Mouse (Mus musculus) R1 (cell line): Measurements from ENCODE around the gene Rnf10.

Experiments
- DNase-seq: peaks from one replicate; pipeline ENCODE4 v3.0.0-alpha.2; 2018; ENCODE audit warnings: low read depth, low spot score

Rnf10 gene

GRCm38 (mm10) chr5:115275998-115276397, 3.3 kb upstream of the Rnf10 start:
- peak; percentile 97 for DNase-seq

GRCm38 (mm10) chr5:115274771-115275170, 2.1 kb upstream of the Rnf10 start:
- no peak for DNase-seq

DNA sequence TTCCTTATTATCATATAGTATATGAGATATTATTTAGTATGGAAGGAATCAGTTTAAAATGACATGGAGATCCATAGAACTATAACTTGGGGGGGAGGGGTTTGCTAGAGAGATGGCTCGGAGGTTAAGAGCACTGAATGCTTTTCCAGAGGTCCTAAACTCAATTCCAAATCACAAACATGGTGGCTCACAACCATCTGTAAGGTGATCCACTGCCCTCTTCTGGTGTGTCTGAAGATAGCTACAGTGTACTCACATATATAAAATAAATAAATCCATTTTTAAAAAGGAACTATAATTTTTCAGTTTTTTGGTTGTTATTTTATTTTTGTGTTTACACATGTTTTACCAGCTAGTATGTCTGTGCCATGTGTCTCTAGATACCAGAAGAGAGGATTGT, 1.7 kb upstream of the Rnf10 start:
- DNase-seq, result no peak

DNA sequence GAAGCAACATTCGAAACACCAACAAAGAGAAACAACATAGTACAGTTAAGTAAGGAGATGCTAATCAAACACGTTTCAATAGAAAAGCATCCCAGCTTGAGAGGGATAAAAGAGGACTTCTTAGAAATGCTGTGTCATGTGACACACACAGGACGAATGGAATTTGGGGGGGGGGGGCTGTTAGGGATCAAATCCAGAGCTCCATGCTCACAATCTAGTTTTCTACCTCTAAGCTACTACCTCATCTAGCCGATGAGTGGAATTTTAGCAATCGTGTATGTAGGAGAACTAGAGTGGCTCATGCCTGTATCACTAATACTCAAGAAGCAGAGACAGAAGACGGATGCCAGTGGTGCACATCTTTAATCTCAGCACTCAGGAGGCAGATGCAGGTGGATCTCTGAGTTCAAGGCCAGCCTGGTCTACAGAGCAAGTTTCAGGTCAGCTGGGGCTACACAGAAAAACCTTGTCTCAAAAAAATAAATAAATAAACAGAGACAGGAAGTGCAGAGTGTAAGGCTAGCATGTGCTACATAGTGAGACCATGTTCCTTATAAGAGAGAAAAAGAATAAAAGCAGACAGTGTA, 944 bp upstream of the Rnf10 start:
- no peak for DNase-seq

GRCm38 (mm10) chr5:115271931-115272811, 527 bp downstream of the Rnf10 start:
- peak; percentile 86 for DNase-seq

DNA sequence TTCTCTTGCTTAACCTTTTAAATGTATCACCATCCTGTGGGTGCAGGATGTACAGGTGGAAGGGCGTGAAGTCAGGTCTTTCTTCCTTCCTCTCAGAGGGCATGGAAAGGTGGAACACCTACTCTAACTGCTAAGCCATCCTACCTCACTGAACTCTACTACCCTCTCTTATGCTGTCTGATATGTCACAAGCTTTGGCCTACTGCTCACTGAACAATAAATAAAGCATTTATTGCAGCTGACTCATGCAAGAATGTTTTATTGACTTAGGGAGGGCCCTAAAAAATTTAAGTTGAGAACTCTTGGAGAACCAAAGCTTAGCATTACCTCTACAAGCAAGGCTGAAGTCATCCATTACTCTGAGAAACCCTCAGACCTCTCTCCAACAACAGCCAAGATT, 2.7 kb downstream of the Rnf10 start:
- no peak for DNase-seq

DNA sequence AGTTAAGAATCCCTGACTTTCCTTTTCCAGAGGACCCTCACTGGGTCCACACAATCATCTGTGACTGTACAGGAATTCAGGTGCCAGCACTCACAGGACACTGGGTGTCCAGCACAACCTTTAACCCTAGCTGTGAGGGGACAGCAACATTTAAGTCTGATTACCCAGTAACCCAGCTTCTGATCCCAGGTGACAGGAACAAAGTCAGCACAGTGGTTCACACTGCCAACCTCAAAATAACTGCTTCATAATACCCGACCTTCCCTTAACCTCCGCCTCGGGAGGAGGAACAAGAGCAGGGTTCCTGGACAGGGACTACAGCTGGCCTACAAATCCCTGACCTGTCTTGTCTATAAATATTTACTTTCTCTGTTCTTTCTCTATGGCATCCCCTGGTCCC, 4.4 kb downstream of the Rnf10 start:
- DNase-seq, result no peak

DNA sequence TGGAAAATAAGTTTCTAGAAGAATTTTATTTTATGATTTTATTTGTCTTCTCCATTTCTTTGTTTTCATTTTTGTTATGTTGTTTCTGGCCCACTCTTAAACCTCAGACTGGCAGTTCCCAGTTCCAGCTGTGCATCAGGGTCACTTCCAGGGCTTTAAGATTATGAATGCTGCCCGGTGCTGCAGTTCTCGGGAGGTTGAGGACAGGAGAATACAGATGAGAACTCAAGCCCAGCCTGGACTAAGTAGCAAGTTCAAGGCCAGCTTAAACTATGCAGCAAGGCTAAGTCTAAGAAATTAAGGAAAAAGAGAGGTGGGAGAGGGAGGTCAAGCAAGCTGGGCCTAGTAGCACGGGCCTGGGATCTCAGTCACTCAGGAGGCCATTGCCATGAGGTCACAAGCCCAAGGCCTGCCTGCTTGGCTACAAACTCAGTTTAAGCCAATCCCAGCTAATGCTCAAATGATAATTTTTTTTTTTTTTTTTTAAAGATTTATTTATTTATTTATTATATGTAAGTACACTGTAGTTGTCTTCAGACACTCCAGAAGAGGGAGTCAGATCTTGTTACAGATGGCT, 5.1 kb downstream of the Rnf10 start:
- DNase-seq, result no peak

DNA sequence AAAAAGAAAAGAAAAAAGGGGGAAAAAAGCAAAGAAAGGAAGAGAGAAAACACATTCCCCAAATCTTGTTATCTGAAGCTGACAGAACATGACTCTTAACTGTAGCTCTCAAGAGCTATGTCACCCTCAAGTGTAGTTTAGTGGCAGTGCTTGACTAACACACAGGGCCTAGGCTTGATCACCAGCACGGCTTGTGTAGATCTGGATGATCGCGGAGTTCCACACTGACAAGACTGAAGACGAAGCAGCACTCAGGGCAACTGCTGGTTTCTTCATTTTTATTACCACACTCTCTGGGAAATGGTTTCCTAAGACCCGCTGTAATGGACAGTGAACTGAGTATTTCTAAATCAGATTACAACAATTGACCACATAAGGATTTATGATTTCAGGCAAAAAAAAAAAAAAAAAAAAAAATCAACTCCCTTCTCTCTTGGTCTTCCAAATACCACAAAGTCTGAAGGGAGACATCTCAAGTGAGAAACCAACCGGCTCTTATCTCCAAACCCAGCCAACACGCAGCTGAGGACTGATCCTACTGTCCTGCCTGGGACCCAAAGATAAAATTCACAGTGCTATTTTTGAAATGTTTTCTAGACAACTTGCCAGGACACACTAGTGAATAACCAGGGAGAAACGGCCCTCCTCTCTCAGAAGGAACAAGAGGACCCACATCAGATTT, 5.8 kb downstream of the Rnf10 start:
- DNase-seq, result no peak

- DNase-seq, result no peak
Measured at GRCm38 (mm10) chr5:115266340-115266739, 6.4 kb downstream of the Rnf10 start.

GRCm38 (mm10) chr5:115262502-115263291, 10.0 kb downstream of the Rnf10 start:
- no peak for DNase-seq

DNA sequence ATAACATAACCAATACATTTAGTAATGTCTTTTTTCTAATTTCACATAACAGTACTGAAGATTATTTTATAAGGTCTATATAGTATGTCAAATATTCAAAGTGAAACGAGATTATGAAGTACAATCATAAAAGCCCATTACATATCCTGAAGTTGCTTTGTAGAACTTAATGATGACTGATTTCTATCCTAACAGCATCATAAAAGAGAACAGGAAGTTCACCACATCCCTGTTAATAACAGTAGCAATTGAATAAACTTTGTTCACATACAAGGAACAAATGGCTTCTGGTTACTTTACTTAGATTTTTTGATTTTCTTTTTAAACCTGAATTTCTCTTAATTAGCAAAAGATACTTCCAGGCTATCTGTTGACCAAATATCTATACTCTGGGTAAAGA, 10.8 kb downstream of the Rnf10 start:
- DNase-seq, result no peak

GRCm38 (mm10) chr5:115261141-115261540, 11.6 kb downstream of the Rnf10 start:
- DNase-seq, result no peak

GRCm38 (mm10) chr5:115260356-115260755, 12.3 kb downstream of the Rnf10 start:
- DNase-seq, result peak; percentile 50

DNA sequence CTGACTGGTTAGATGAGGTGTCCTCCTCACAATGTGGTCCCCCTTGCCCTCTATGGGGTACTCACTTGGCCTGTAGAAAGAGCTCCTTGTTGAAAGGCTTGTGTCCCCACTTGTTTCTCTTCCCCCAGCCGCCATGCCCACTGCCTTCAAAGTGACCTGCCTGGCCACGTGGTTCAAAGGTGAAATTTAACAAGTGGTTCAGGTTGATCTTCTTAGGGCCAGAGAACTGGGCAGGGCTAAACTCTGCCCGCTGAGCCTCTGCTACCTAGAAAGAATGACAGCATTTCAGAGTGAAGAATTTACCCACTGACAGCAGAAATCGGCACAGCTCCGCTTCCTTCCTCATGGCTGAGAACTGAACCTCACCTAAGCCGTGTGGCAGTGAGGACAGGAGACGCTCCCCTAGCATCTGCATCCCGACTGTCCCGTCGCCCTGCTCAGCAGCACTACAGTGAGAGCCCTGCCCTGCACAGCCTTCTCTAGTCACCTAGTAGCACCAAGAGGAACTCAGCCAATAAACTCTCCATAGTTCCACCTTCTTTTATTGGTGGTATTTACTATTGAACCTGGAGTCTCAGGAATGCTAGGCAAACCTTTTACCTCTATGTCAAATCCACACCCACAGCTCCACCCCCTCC, 15.7 kb downstream of the Rnf10 start:
- no peak for DNase-seq

GRCm38 (mm10) chr5:115255472-115255871, 17.2 kb downstream of the Rnf10 start:
- DNase-seq, result no peak

DNA sequence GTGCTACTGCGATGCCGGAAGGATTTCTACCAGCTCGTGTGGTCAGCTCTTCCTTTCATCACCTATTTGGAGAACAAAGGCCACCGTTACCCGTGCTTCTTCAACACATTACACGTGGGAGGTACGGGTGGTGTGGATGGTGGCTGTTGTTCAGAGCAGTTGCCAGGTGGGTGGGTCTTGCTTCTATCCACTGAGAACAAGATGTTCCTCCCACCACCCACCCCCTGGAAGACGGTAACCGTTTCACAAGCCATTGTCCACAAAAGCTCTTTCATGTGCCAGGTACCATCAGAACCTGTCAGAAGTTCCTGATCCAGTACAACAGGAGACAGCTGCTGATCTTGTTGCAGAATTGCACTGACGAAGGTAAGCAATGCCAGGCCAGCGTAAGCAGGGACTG, 32.5 kb downstream of the Rnf10 start:
- DNase-seq, result peak; percentile 23

DNA sequence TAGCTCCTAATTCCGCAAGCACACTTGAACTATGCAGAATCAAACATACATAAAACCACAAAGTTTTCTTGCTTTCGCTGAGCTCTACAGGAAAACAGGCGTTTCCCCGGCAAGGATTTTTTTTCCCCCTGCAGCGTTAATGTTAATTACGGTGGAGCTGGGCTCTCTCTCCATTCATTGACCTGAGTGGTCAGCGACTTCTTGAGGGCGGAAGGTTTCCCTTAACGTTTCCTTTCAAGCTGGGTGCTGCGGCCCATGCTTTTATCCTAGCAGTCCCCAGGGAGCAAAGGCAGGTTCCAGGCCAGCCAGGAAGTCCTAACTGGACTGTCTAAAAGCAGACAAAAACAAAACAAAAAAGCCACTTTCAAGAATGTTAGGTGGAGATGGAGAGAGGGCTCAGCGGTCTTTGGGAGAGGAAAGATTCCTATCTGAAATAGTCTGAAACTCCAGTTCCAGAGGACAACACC, 33.9 kb downstream of the Rnf10 start:
- no peak for DNase-seq

GRCm38 (mm10) chr5:115237803-115238728, 34.6 kb downstream of the Rnf10 start:
- DNase-seq, result peak; percentile 94

DNA sequence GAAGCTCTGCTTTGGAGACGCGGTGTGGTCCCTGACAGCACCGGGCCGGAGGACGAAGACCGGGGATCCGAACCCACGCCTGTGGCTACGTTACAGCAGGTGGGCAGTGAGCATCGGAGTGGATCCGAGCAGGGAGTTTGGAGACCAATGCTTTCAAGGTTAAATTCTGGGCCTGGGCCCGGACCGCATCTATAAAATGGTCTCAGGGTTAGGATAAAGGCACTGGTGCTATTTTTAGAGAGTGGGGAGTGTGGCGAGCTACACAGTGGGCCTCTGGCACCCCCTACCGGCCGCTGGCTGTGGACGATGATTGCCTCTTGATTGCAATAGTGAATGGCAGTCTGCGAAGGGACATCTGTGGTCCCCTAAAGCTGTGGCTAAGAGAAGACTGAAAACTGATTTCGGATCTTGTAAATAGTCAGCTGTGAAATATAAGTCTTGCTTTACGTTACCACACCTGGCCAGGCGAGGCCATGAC, 36.9 kb downstream of the Rnf10 start, which contains the start of gene Pop5:
Pop5 (plus strand) TSS at position 51 of the 478 bp plus-strand sequence.
- peak; percentile 88 for DNase-seq
